Mouse (Mus musculus) kidney, adult 2 months (tissue): ENCODE measurements around the gene Gm10031. TPM values are rescaled to one million over a fixed set of nuclear protein-coding genes. Genes with fewer than 3 reads are reported as not detected.

Source experiments
- DNase-seq: peaks from one replicate; pipeline ENCODE4 v3.0.0; 2021
- H3K27ac ChIP-seq: fragments of 200-500 bp; 2 replicates; pipeline ENCODE4 v1.5.1; 2012; ENCODE audit warnings: low read depth, low read length, control low read depth, inconsistent platforms; ENCODE audit not compliant: insufficient read depth
- H3K27me3 ChIP-seq: fragments of 200-500 bp; replicated peaks from 2 replicates; pipeline ENCODE4 v1.6.1; 2012; ENCODE audit warnings: mild to moderate bottlenecking, moderate library complexity, low read length, inconsistent platforms; ENCODE audit not compliant: control insufficient read depth, insufficient read depth
- H3K36me3 ChIP-seq: fragments of 200-500 bp; 2 replicates; pipeline ENCODE4 v1.6.1; 2012; ENCODE audit warnings: mild to moderate bottlenecking, moderate library complexity, low read length, inconsistent platforms; ENCODE audit not compliant: control insufficient read depth, insufficient read depth
- H3K4me1 ChIP-seq: fragments of 200-500 bp; 2 replicates; pipeline ENCODE4 v1.6.1; 2011; ENCODE audit warnings: low read length; ENCODE audit not compliant: control insufficient read depth, insufficient read depth
- H3K4me3 ChIP-seq: fragments of 200-500 bp; 2 replicates; pipeline ENCODE4 v1.5.1; 2011; ENCODE audit warnings: mild to moderate bottlenecking, low read depth, low read length, control low read depth; ENCODE audit not compliant: insufficient read depth
- CTCF ChIP-seq: fragments of 200-500 bp; conservative IDR thresholded peaks from 2 replicates; pipeline ENCODE4 v1.5.1; 2011; ENCODE audit warnings: low read depth, mild to moderate bottlenecking, control low read depth, low read length, moderate library complexity, mixed read lengths; ENCODE audit not compliant: insufficient read depth, insufficient read length
- POLR2A ChIP-seq: fragments of 200-500 bp; IDR thresholded peaks from one replicate; pipeline ENCODE4 v1.6.1; 2011; ENCODE audit warnings: low read depth, low read length, control low read depth
- WGBS: fragments of 180-500 bp; shearing (Covaris S2); methylation state at CpG from one replicate; pipeline ENCODE4 v1.1.7; 2018; 5-methylcytosine and 5-hydroxymethylcytosine counted together
- polyA plus RNA-seq: library from polyadenylated mRNA; depleted of rRNA; stranded (reverse); fragments of >200 nt; gene quantifications from 2 replicates; pipeline ENCODE4 v1.2.3, GENCODE M21; 2012; rRNA removed

The Gm10031 gene
- polyA plus RNA-seq, 1 experiment, result 9.2 TPM

- TF ChIP-seq CTCF, result no peak
- TF ChIP-seq POLR2A, result no peak
- Histone ChIP-seq H3K36me3 (no peaks in the 10 kb centered on the region), H3K4me1 (peaks cover 8% of the 10 kb centered on the region; the same call in 1 of the 2 replicates), H3K27me3 (no peaks in the 10 kb centered on the region), H3K27ac (no peak overlapping the region), H3K4me3 (no peak overlapping the region)
- WGBS, result 56% methylated on average over 2 of the region's 2 CpGs
- no peak for DNase-seq
These were observed 41.5 kb downstream of the Gm10031 start for GRCm38 (mm10) chr1:156565328-156565727.

- Histone ChIP-seq H3K27me3 (no peaks in the 10 kb centered on the region), H3K4me3 (no peak overlapping the region), H3K4me1 (peaks cover 8% of the 10 kb centered on the region; the same call in 1 of the 2 replicates), H3K36me3 (no peaks in the 10 kb centered on the region), H3K27ac (no peak overlapping the region)
- TF ChIP-seq POLR2A, result no peak
- peak; percentile 45 for TF ChIP-seq CTCF
- DNase-seq, result peak; percentile 31
- WGBS, result 97% methylated on average over 3 of the region's 3 CpGs
These were observed 42.3 kb downstream of the Gm10031 start for GRCm38 (mm10) chr1:156566132-156566531.

DNA sequence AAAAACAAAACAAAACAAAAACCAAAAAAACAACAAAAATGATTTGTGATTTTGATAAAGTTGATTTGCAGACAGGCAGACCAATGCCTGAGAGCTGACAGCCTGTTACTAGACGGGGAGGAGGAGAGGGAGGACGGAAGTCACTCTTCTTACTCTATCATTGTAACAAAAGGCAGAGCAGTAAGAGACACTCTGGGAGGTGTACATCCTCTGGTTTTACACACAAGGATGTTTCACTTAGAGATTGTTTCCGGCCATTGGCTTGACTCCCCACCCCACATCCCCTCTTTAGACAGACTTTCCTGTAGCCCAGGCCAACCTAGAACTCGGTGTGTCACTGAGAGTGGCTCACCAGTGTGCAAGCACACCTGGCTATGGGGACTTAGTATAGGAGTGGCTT lies 45.8 kb downstream of the Gm10031 start:
- Histone ChIP-seq H3K4me3 (no peak overlapping the region), H3K36me3 (no peaks in the 10 kb centered on the region), H3K27ac (no peak overlapping the region), H3K4me1 (peaks cover 13% of the 10 kb centered on the region), H3K27me3 (no peaks in the 10 kb centered on the region)
- TF ChIP-seq CTCF, result no peak
- no peak for TF ChIP-seq POLR2A
- 77% methylated on average over 4 of the region's 4 CpGs for WGBS
- DNase-seq, result no peak

DNA sequence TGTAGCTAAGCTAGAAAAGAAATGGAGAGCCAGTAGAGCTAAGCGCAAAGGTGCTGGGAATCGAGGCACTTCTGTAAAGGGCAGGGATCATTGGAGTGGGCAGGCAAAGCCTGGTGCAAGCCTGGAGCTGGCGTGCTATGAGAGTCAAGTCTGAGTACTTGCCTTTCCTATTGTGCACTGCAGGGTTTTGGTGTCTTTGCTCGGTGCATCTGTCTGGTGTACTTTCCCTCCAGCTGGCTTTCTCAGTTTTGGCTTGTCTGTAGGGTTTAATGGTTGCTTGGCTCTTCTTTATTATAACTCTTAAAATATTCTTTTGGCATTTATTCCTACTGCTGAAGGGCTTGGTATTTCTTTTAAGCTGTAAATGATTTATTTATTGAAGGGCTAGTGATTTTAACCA lies 49.1 kb downstream of the Gm10031 start:
- H3K27me3 ChIP-seq, result no peaks in the 10 kb centered on the region
- peaks cover 12% of the 10 kb centered on the region for H3K4me1 ChIP-seq
- H3K27ac ChIP-seq, result no peak overlapping the region
- peak; percentile 19 for DNase-seq
- no peak overlapping the region for H3K4me3 ChIP-seq
- H3K36me3 ChIP-seq, result no peaks in the 10 kb centered on the region
- 43% methylated on average over 4 of the region's 4 CpGs for WGBS
- no peak for TF ChIP-seq POLR2A
- TF ChIP-seq CTCF, result no peak

Other genes starting within 250 kb of the Gm10031 start
- gene Tdrd5, start 220.3 kb upstream of the Gm10031 start, polyA plus RNA-seq, result 2.8 and 3.4 TPM in 2 replicates
- 41.4 and 56.0 TPM in 2 replicates for gene Nphs2, start 213.3 kb upstream of the Gm10031 start, polyA plus RNA-seq
- 10.7 and 34.1 TPM in 2 replicates for gene Gm2000, start 158.0 kb upstream of the Gm10031 start, polyA plus RNA-seq
- not detected in 2 replicates for gene Axdnd1, start 102.9 kb upstream of the Gm10031 start, polyA plus RNA-seq
- gene Soat1, start 49.7 kb upstream of the Gm10031 start, polyA plus RNA-seq, result 21.8 and 22.3 TPM in 2 replicates
- 6.3 and 7.5 TPM in 2 replicates for gene Abl2, start 34.8 kb downstream of the Gm10031 start, polyA plus RNA-seq
- gene Tor3a, start 150.3 kb downstream of the Gm10031 start, polyA plus RNA-seq, result 12.7 and 19.1 TPM in 2 replicates
- gene Fam20b, start 195.1 kb downstream of the Gm10031 start, polyA plus RNA-seq, result 42.2 and 43.6 TPM in 2 replicates